Mouse (Mus musculus) lung, postnatal 0 days (tissue): Measurements from ENCODE around the gene Wdr5. TPM values are rescaled to one million over a fixed set of nuclear protein-coding genes. Genes with fewer than 3 reads are reported as not detected.

Experiments
- ATAC-seq: fragments of 200-750 bp; cut with Nextera tagmentation; 2 replicates; pipeline ENCODE4 v1.8.0; 2017; ENCODE audit warnings: moderate library complexity
- DNase-seq: peaks from one replicate; pipeline ENCODE4 v3.0.0-alpha.2; 2016; ENCODE audit warnings: low spot score
- H3K27ac ChIP-seq: fragments of 300-500 bp; sonication (generic); 2 replicates; pipeline ENCODE4 v1.5.1; 2014; ENCODE audit warnings: antibody characterized with exemption, mild to moderate bottlenecking, low read length, mixed read lengths
- H3K27me3 ChIP-seq: fragments of 300-500 bp; sonication (generic); replicated peaks from 2 replicates; pipeline ENCODE4 v1.6.1; 2014; ENCODE audit warnings: low read length, mixed read lengths; ENCODE audit not compliant: insufficient read depth
- H3K36me3 ChIP-seq: fragments of 300-500 bp; sonication (generic); 2 replicates; pipeline ENCODE4 v1.6.1; 2014; ENCODE audit warnings: low read length, mixed read lengths; ENCODE audit not compliant: insufficient read depth
- H3K4me1 ChIP-seq: fragments of 300-500 bp; sonication (generic); 2 replicates; pipeline ENCODE4 v1.6.1; 2014; ENCODE audit warnings: antibody characterized with exemption, low read depth, low read length, mixed read lengths; ENCODE audit not compliant: insufficient read depth
- H3K4me2 ChIP-seq: fragments of 300-500 bp; sonication (generic); replicated peaks from 2 replicates; pipeline ENCODE4 v1.6.1; 2014; ENCODE audit warnings: low read depth, mild to moderate bottlenecking, low read length, moderate library complexity, mixed read lengths
- H3K4me3 ChIP-seq: fragments of 300-500 bp; sonication (generic); 2 replicates; pipeline ENCODE4 v1.5.1; 2014; ENCODE audit warnings: low read depth, low read length
- H3K9ac ChIP-seq: fragments of 300-500 bp; sonication (generic); replicated peaks from 2 replicates; pipeline ENCODE4 v1.6.1; 2014; ENCODE audit warnings: low read depth, mild to moderate bottlenecking
- H3K9me3 ChIP-seq: fragments of 300-500 bp; sonication (generic); 2 replicates; pipeline ENCODE4 v1.6.1; 2016; ENCODE audit warnings: low read length, mixed read lengths
- CTCF ChIP-seq: IDR thresholded peaks from 2 replicates; pipeline ENCODE4 v1.5.1; 2016; ENCODE audit warnings: antibody characterized with exemption, mild to moderate bottlenecking
- EP300 ChIP-seq: IDR thresholded peaks from 2 replicates; pipeline ENCODE4 v1.6.1; 2016; ENCODE audit warnings: antibody characterized with exemption, mild to moderate bottlenecking, control low read depth
- WGBS: fragments of 180-500 bp; shearing (Covaris S2); extraction: QIAGEN DNeasy Blood & Tissue Kit; methylation state at CpG from one replicate; pipeline ENCODE4 v1.1.7; 2014; 5-methylcytosine and 5-hydroxymethylcytosine counted together
- polyA plus RNA-seq: library from polyadenylated mRNA; unstranded; fragments of >200 nt; fragmentation: Nextera tagmentation; extraction: Ambion mirVana; gene quantifications from 2 replicates; pipeline ENCODE4 v1.2.1, GENCODE M21; 2015

Gene Wdr5
- polyA plus RNA-seq, 1 experiment from 2014 or later: 20.5 TPM

- Histone ChIP-seq H3K4me1 (no peaks in the 10 kb centered on the region), H3K36me3 (no peaks in the 10 kb centered on the region), H3K27me3 (no peaks in the 10 kb centered on the region), H3K4me3 (no peak overlapping the region), H3K9me3 (no peaks in the 10 kb centered on the region), H3K27ac (no peak overlapping the region), H3K9ac (no peak overlapping the region), H3K4me2 (no peak overlapping the region)
- TF ChIP-seq CTCF (no peak), EP300 (no peak)
- 60% methylated on average over 1 of the region's 1 CpGs for WGBS
- DNase-seq (no peak), ATAC-seq (no peak)
These were observed 32.4 kb downstream of the Wdr5 start for GRCm38 (mm10) chr2:27547326-27547725.

GRCm38 (mm10) chr2:27547986-27548385, 33.0 kb downstream of the Wdr5 start:
- Histone ChIP-seq H3K27me3 (no peaks in the 10 kb centered on the region), H3K4me3 (no peak overlapping the region), H3K9me3 (no peaks in the 10 kb centered on the region), H3K36me3 (no peaks in the 10 kb centered on the region), H3K4me2 (no peak overlapping the region), H3K27ac (no peak overlapping the region), H3K4me1 (no peaks in the 10 kb centered on the region), H3K9ac (no peak overlapping the region)
- no peak for DNase-seq
- TF ChIP-seq CTCF: no peak
- ATAC-seq: no peak
- WGBS: 88% methylated on average over 2 of the region's 2 CpGs

GRCm38 (mm10) chr2:27548664-27549369, 33.9 kb downstream of the Wdr5 start:
- no peak overlapping the region for H3K9ac ChIP-seq
- H3K27me3 ChIP-seq: no peaks in the 10 kb centered on the region
- DNase-seq: no peak
- H3K4me3 ChIP-seq: no peak overlapping the region
- TF ChIP-seq EP300 (no peak), CTCF (no peak)
- H3K4me1 ChIP-seq: no peaks in the 10 kb centered on the region
- WGBS: 57% methylated on average over 1 of the region's 1 CpGs
- no peak overlapping the region for H3K27ac ChIP-seq
- ATAC-seq: no peak
- no peaks in the 10 kb centered on the region for H3K9me3 ChIP-seq
- H3K4me2 ChIP-seq: no peak overlapping the region
- no peaks in the 10 kb centered on the region for H3K36me3 ChIP-seq

GRCm38 (mm10) chr2:27552620-27553287, 37.8 kb downstream of the Wdr5 start:
- DNase-seq: peak; percentile 80
- Histone ChIP-seq H3K9me3 (no peaks in the 10 kb centered on the region), H3K36me3 (no peaks in the 10 kb centered on the region), H3K27ac (no peak overlapping the region), H3K4me2 (no peak overlapping the region), H3K9ac (no peak overlapping the region), H3K4me3 (no peak overlapping the region), H3K27me3 (no peaks in the 10 kb centered on the region), H3K4me1 (no peaks in the 10 kb centered on the region)
- ATAC-seq: peak; percentile 12; the same call in 1 of the 2 replicates
- WGBS: 12% methylated on average over 7 of the region's 7 CpGs
- TF ChIP-seq CTCF (peak; percentile 98), EP300 (no peak)

GRCm38 (mm10) chr2:27554308-27554707, 39.4 kb downstream of the Wdr5 start:
- TF ChIP-seq EP300: no peak
- no peak for TF ChIP-seq CTCF
- H3K4me2 ChIP-seq: no peak overlapping the region
- H3K9me3 ChIP-seq: no peaks in the 10 kb centered on the region
- ATAC-seq (peak; percentile 86), DNase-seq (peak; percentile 60)
- no peaks in the 10 kb centered on the region for H3K4me1 ChIP-seq
- no peak overlapping the region for H3K4me3 ChIP-seq
- peak overlapping the region; percentile 40; the same call in 1 of the 2 replicates for H3K27ac ChIP-seq
- no peaks in the 10 kb centered on the region for H3K27me3 ChIP-seq
- H3K9ac ChIP-seq: no peak overlapping the region
- no peaks in the 10 kb centered on the region for H3K36me3 ChIP-seq
- 40% methylated on average over 9 of the region's 9 CpGs for WGBS

GRCm38 (mm10) chr2:27556921-27557320, 42.0 kb downstream of the Wdr5 start:
- Histone ChIP-seq H3K27ac (no peak overlapping the region), H3K36me3 (no peaks in the 10 kb centered on the region), H3K27me3 (no peaks in the 10 kb centered on the region), H3K4me1 (no peaks in the 10 kb centered on the region), H3K4me2 (no peak overlapping the region), H3K9ac (no peak overlapping the region), H3K9me3 (no peaks in the 10 kb centered on the region), H3K4me3 (no peak overlapping the region)
- WGBS: 78% methylated on average over 6 of the region's 6 CpGs
- TF ChIP-seq CTCF: no peak
- TF ChIP-seq EP300: no peak
- ATAC-seq (no peak), DNase-seq (no peak)
